Mouse (Mus musculus): ENCODE data around the gene Adarb1. TPM values are rescaled to one million over a fixed set of nuclear protein-coding genes. Genes with fewer than 3 reads are reported as not detected.

Adarb1 gene
- polyA plus RNA-seq, 1 experiment = 5.5 TPM

DNA sequence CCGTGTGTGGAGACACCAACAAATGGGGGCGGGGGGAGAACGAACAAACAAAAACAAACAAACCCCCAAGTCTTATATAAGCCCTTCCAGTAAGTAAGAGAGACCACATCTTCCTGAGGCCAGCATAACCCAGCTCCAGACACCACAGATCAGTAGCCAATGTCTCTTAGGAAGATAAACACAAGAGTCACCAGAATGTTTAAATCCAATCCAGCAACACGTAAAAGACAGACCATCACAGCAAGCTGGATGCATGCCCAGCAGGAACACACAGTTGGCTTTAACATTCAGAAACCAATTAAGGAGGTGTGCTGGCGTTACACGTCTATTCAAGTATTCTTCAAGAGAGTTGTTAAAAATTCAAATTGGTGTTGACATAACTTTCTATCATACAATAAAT lies 50.1 kb downstream of the Adarb1 start:
- TF ChIP-seq CTCF (IDR thresholded peaks at IDR 0.05; ENCODE audit: borderline replicate concordance, control insufficient read depth, extremely low read depth, insufficient read depth, low read length, poor library complexity) (no peak), POLR2A (IDR thresholded peaks at IDR 0.05; ENCODE audit: control insufficient read depth, extremely low read depth, insufficient read depth, low read length, poor library complexity) (no peak)
- Histone ChIP-seq H3K27ac (ENCODE audit: control insufficient read depth, insufficient read depth, low read length) (no peak overlapping the region), H3K27me3 (ENCODE audit: control insufficient read depth, insufficient read depth, low read length) (no peaks in the 10 kb centered on the region), H3K4me1 (replicated peaks; ENCODE audit: control insufficient read depth, insufficient read depth, low read length) (peaks cover 4% of the 10 kb centered on the region), H3K4me3 (ENCODE audit: control insufficient read depth, insufficient read depth, low read length) (no peak overlapping the region), H3K36me3 (ENCODE audit: control insufficient read depth, insufficient read depth, low read length) (no peaks in the 10 kb centered on the region)
- 86% methylated on average over 6 of the region's 6 CpGs for WGBS
- no peak for DNase-seq

DNA sequence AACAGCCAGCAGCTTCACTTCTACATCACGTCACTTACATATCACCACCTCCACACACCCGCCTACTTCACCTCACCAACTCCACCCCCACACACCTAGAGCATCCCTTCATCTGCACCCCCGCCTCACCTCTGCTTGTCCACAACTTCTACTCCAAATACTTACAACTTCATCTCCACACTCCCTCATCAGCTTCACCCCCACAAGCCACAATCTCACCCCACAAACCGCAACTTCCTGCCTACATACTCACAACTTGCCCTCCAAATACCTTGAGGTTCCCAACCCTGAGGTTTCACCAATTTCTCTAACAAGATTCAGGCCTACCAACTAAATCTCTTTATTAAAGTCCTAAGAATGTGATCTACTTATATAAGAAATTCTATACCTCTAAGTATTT lies 51.1 kb downstream of the Adarb1 start:
- Histone ChIP-seq H3K27ac (ENCODE audit: control insufficient read depth, insufficient read depth, low read length) (no peak overlapping the region), H3K4me1 (replicated peaks; ENCODE audit: control insufficient read depth, insufficient read depth, low read length) (peaks cover 4% of the 10 kb centered on the region), H3K27me3 (ENCODE audit: control insufficient read depth, insufficient read depth, low read length) (no peaks in the 10 kb centered on the region), H3K4me3 (ENCODE audit: control insufficient read depth, insufficient read depth, low read length) (no peak overlapping the region), H3K36me3 (ENCODE audit: control insufficient read depth, insufficient read depth, low read length) (no peaks in the 10 kb centered on the region)
- peak; percentile 8 for DNase-seq
- TF ChIP-seq POLR2A (IDR thresholded peaks at IDR 0.05; ENCODE audit: control insufficient read depth, extremely low read depth, insufficient read depth, low read length, poor library complexity) (no peak), CTCF (IDR thresholded peaks at IDR 0.05; ENCODE audit: borderline replicate concordance, control insufficient read depth, extremely low read depth, insufficient read depth, low read length, poor library complexity) (no peak)
- 13% methylated on average over 4 of the region's 4 CpGs for WGBS

DNA sequence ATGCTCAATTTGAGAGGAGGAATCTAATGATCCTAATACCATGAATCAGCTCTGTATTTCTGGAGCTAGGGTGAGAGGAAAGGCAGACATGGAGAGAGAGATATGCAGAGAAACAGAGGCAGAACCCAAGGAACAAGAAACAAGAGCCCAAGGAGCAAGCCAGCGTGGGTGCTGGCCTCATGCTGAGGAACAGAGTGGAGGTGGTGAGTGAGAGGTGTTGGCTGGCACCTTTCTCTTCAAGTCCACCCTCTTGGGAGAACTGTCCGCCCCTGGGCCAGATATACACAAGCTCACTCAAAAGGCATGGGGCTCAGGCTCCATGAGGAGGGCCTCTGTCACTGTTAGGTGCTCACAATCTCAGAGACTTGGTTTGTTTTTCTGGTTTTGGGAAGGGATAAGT lies 52.9 kb downstream of the Adarb1 start:
- peaks cover 4% of the 10 kb centered on the region for H3K4me1 ChIP-seq (replicated peaks; ENCODE audit: control insufficient read depth, insufficient read depth, low read length)
- 90% methylated on average over 2 of the region's 2 CpGs for WGBS
- DNase-seq = no peak
- no peaks in the 10 kb centered on the region for H3K36me3 ChIP-seq (ENCODE audit: control insufficient read depth, insufficient read depth, low read length)
- H3K27ac ChIP-seq (ENCODE audit: control insufficient read depth, insufficient read depth, low read length) = no peak overlapping the region
- no peak for TF ChIP-seq CTCF (IDR thresholded peaks at IDR 0.05; ENCODE audit: borderline replicate concordance, control insufficient read depth, extremely low read depth, insufficient read depth, low read length, poor library complexity)
- TF ChIP-seq POLR2A (IDR thresholded peaks at IDR 0.05; ENCODE audit: control insufficient read depth, extremely low read depth, insufficient read depth, low read length, poor library complexity) = no peak
- no peaks in the 10 kb centered on the region for H3K27me3 ChIP-seq (ENCODE audit: control insufficient read depth, insufficient read depth, low read length)
- no peak overlapping the region for H3K4me3 ChIP-seq (ENCODE audit: control insufficient read depth, insufficient read depth, low read length)

DNA sequence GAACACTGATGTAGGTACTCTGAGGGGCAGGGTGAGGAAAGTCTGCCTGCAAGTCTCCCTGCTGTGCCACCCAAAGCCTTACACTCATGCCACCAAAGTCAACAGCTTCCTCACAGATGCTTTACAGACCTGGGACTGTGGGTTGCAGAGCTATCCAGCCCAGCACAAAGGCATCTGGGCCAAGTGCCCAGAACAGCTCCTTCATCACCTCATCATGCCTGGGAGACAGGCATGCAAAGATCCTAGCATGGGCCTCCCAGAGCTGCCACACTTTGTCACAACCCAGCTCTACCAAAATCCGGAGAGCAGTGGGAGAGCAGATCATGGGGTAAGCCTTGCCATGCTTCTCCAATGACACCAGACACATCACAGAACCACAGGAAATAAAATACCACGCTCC lies 57.6 kb downstream of the Adarb1 start:
- TF ChIP-seq CTCF (IDR thresholded peaks at IDR 0.05; ENCODE audit: borderline replicate concordance, control insufficient read depth, extremely low read depth, insufficient read depth, low read length, poor library complexity) (no peak), POLR2A (IDR thresholded peaks at IDR 0.05; ENCODE audit: control insufficient read depth, extremely low read depth, insufficient read depth, low read length, poor library complexity) (no peak)
- H3K27me3 ChIP-seq (ENCODE audit: control insufficient read depth, insufficient read depth, low read length) = no peaks in the 10 kb centered on the region
- no peaks in the 10 kb centered on the region for H3K4me1 ChIP-seq (replicated peaks; ENCODE audit: control insufficient read depth, insufficient read depth, low read length)
- WGBS = 37% methylated on average over 2 of the region's 2 CpGs
- DNase-seq = no peak
- H3K4me3 ChIP-seq (ENCODE audit: control insufficient read depth, insufficient read depth, low read length) = no peak overlapping the region
- no peak overlapping the region for H3K27ac ChIP-seq (ENCODE audit: control insufficient read depth, insufficient read depth, low read length)
- H3K36me3 ChIP-seq (ENCODE audit: control insufficient read depth, insufficient read depth, low read length) = no peaks in the 10 kb centered on the region

DNA sequence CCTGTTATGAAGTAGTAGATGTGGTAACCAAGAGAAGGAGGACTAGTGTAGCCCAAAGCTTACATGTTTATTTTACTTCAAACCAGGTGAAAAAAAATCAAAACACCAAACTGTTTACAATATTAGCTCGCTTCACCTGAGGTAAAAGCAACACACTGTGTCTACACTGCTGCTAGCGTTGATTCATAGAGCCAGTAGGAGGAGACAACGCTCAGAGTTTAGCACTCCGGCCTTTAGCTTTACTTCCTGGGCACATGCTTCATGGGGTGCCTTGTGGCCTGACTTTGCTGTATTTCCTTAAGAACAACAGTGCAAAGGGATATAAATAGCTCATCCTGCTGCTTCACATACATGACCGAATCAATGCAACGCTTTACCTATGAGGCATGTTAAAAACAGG lies 60.1 kb downstream of the Adarb1 start:
- H3K36me3 ChIP-seq (ENCODE audit: control insufficient read depth, insufficient read depth, low read length) = no peaks in the 10 kb centered on the region
- no peak for TF ChIP-seq POLR2A (IDR thresholded peaks at IDR 0.05; ENCODE audit: control insufficient read depth, extremely low read depth, insufficient read depth, low read length, poor library complexity)
- TF ChIP-seq CTCF (IDR thresholded peaks at IDR 0.05; ENCODE audit: borderline replicate concordance, control insufficient read depth, extremely low read depth, insufficient read depth, low read length, poor library complexity) = no peak
- H3K4me1 ChIP-seq (replicated peaks; ENCODE audit: control insufficient read depth, insufficient read depth, low read length) = no peaks in the 10 kb centered on the region
- no peak for DNase-seq
- WGBS = 85% methylated on average over 6 of the region's 6 CpGs
- H3K27me3 ChIP-seq (ENCODE audit: control insufficient read depth, insufficient read depth, low read length) = no peaks in the 10 kb centered on the region
- no peak overlapping the region for H3K27ac ChIP-seq (ENCODE audit: control insufficient read depth, insufficient read depth, low read length)
- no peak overlapping the region for H3K4me3 ChIP-seq (ENCODE audit: control insufficient read depth, insufficient read depth, low read length)

DNA sequence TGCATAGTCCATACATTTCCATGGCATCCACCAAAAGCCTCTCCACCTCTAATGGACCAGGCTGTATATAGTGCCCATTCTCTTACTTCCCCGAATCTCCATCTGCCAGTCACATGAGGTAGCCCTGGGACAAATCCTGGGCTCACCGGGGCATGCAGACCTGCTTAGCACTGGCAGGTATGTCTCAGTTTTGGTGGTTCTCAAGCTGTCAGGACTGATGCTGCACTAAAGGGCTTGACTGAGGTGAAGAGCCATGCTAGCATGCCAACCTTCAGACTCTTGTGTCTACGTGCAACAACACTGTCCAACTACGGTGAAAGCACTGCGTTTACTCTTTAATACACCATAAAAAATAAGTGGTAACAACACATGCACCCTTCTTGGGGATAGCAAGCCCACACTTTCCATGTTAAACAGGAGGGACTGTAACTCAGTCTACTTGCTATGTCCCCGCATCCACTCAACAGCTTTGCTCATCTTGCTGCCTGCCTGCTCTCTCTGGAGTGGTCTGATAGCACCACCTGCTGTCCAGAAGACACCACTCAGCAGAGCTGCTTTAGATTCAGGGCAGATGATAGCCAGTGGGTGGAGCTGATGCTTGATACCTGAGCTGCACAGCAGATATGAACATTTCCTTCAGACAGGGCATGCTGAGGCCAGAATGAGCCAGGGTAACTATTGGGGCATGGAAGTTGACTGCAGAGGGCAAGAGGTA lies 64.9 kb downstream of the Adarb1 start:
- Histone ChIP-seq H3K4me3 (ENCODE audit: control insufficient read depth, insufficient read depth, low read length) (no peak overlapping the region), H3K36me3 (ENCODE audit: control insufficient read depth, insufficient read depth, low read length) (no peaks in the 10 kb centered on the region), H3K27me3 (ENCODE audit: control insufficient read depth, insufficient read depth, low read length) (no peaks in the 10 kb centered on the region), H3K27ac (ENCODE audit: control insufficient read depth, insufficient read depth, low read length) (no peak overlapping the region), H3K4me1 (replicated peaks; ENCODE audit: control insufficient read depth, insufficient read depth, low read length) (no peaks in the 10 kb centered on the region)
- DNase-seq = peak; percentile 66
- no peak for TF ChIP-seq POLR2A (IDR thresholded peaks at IDR 0.05; ENCODE audit: control insufficient read depth, extremely low read depth, insufficient read depth, low read length, poor library complexity)
- TF ChIP-seq CTCF (IDR thresholded peaks at IDR 0.05; ENCODE audit: borderline replicate concordance, control insufficient read depth, extremely low read depth, insufficient read depth, low read length, poor library complexity) = 0 out of 2 replicates have a peak, but pooled peaks have one; percentile 29
- WGBS = 84% methylated on average over 6 of the region's 6 CpGs
